Mouse (Mus musculus): ENCODE data around the gene Tmem72.

GRCm38 (mm10) chr6:116664830-116665229, 51.9 kb downstream of the Tmem72 start:
- TF ChIP-seq POLR2AphosphoS5 (IDR thresholded peaks at IDR 0.05; ENCODE audit: insufficient replicate concordance, low read depth, low read length) (no peak), CTCF (IDR thresholded peaks at IDR 0.05; ENCODE audit: low read depth, low read length) (no peak), GATA1 (IDR thresholded peaks at IDR 0.05; ENCODE audit: borderline replicate concordance, low read length) (no peak), TAL1 (conservative IDR thresholded peaks at IDR 0.05; ENCODE audit: low read depth, low read length) (no peak)

All from G1E (cell line).